Mouse (Mus musculus) left cerebral cortex, postnatal 10 days (tissue): Measurements from ENCODE around the gene Clps. TPM values are rescaled to one million over a fixed set of nuclear protein-coding genes. Genes with fewer than 3 reads are reported as not detected.
A peak's percentile ranks its signal among the peaks of the same experiment; 100 is the strongest.
"Not testable (repeated sequence)": the region's sequence is repeated elsewhere in the genome, so short reads cannot be mapped to it uniquely, and the experiment has no call there.

ENCODE experiments used
- DNase-seq, 2 experiments: peaks; one replicate each; pipeline ENCODE4 v3.0.0; 2021 to 2022; ENCODE audit warnings: low spot score in 2 of 2, mixed read lengths in 1 of 2; ENCODE audit errors: extremely low spot score in 1 of 2
- intact Hi-C: fragments of 180-260 bp; cut with DNase I; formaldehyde crosslinking; loops from one replicate; pipeline ENCODE4 v1.15.1; 2025
- total RNA-seq, 2 experiments: library from RNA; stranded (reverse); gene quantifications; 2 replicates each; pipeline ENCODE4 v1.2.3; 2021

Clps gene
- total RNA-seq, 2 experiments from 2014 or later: not detected

GRCm38 (mm10) chr17:28556635-28557396 lies 3.8 kb downstream of the Clps start:
- intact Hi-C loops: no loop called here
- DNase-seq: no peak

DNA sequence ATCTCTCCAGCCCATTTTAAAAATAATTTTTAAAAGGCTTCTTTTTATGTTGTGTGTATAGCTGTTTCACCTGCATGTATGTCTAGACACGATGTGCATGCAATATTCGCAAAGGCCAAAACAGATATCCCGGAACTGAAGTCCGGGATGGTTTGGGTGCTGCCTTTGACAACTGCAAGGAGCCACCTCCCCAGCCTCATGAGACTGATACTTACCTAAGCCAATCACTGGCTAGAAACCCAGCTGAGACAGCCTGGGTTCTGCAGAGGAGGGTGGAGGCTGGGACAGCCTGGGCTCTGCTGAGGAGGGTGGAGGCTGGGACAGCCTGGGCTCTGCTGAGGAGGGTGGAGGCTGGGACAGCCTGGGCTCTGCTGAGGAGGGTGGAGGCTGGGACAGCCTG lies 6.5 kb downstream of the Clps start:
- DNase-seq, intact Hi-C loops: not testable (repeated sequence)

- peak; percentile 24 to 78 for DNase-seq
- intact Hi-C loops: no loop called here
These were observed 7.3 kb downstream of the Clps start for GRCm38 (mm10) chr17:28553040-28553793.

DNA sequence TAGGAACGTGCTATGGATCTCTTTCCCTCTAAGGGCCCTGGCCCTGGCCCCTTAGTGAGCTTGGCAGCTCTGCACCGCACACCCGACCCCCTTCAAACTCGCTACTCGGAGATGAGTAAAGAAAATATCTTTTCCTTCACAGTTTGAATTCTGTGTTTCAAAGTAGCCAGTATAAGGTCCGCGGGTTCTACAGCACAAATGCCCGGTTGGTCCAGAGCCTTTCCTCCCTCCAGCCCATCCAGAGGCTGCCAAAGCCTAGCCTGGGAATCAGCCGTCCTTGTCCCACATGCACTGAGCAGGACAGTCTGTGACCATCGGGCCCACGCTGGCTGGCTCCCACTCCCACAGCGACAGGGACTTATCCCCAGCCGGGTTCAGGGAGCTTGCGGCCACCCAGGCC lies 11.5 kb downstream of the Clps start, which contains the start of gene Clpsl2:
Clpsl2 (plus strand) TSS at position 301 of the 400 bp plus-strand sequence.
- intact Hi-C loops: no loop called here
- no peak for DNase-seq

- intact Hi-C loops: no loop called here
- no peak for DNase-seq
These were observed 12.0 kb downstream of the Clps start for GRCm38 (mm10) chr17:28548550-28548949.

DNA sequence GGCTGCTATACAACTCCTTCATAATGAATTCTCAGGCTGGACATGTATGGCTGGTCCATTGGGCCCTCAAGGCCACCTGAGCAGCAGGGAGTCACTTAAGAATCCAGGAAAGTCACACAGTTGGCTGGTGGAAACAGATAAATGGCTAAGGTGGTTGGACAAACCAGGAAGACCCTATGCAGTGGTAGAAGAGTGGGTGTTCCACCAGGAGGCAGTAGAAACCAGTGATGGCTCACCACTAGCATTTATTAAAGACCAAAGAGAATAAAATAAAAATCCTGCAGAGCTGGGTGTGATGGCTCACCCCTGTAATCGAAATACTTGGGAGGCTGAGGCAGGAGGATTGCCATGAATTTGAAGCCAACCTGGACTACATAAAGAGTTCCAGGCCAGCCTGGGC lies 13.6 kb downstream of the Clps start:
- DNase-seq: no peak
- intact Hi-C loops: no loop called here

- DNase-seq: no peak
- intact Hi-C loops: no loop called here
These were observed 22.7 kb downstream of the Clps start for GRCm38 (mm10) chr17:28537881-28538280.

DNA sequence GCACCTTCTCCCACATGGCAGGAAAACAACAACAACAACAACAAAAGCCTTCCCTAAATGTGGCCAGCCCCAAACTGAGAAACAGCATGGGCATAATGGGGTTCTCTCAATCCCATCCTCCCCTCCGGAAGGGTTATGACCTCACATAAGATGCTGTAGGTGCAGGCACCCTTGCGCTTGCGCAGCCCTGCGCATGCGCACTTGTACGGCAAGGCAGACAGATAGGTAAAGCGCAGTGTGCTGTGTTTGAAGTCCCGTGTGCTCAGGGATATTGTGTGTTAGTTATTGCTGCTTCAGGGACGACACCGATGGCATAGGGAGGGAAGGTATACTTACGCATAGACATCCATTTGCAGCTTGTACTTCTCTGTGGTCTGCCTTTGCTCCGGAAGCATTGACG lies 27.2 kb downstream of the Clps start:
- intact Hi-C loops: no loop called here
- no peak for DNase-seq

- intact Hi-C loops: no loop called here
- DNase-seq: no peak
These were observed 28.0 kb downstream of the Clps start for GRCm38 (mm10) chr17:28532557-28532956.

DNA sequence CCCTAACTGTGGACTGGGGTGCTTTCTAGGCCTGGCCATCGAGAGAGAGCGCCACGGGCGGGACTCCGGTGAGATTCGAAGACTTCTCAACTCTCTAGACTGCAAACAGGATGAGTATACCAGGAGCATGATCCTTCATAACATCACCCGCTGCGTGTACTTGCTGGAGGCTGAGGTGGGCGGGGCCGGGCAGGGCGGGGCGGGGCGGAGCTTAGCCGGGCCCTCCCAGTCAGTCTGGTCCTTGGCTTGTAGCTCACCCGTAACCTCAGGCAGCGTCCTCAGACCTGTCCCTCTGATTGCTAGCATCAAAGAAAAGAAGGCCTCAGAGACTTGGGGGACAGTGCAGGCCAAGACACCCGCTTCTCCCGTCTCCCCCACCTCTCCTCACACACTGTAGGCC lies 28.6 kb downstream of the Clps start:
- no peak for DNase-seq
- intact Hi-C loops: no loop called here

GRCm38 (mm10) chr17:28530506-28530905 lies 30.1 kb downstream of the Clps start, which contains the start of gene Armc12:
TSS of gene Armc12 (plus strand) at chr17:28530806.
- intact Hi-C loops: no loop called here
- no peak for DNase-seq

DNA sequence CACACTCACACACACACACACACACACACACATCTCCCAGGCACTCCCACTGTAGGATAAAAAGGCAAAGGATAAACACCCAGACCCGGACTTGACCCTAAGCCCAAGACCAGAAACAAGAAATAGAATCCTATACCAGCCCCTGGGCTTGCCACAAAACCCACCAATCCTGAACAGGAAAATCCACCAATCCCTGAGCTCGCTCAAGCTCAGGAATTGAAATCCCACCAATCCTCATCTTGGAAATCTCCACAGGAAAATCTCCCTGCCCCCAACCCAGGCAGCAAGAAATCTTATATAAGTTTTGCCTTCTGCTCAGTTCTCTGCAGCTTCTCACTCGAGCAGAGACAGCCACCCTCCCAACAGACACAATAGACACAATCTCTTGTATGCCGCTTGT lies 31.4 kb downstream of the Clps start:
- intact Hi-C loops: loop anchor here (2.0 to 10.0 kb wide), 3 partner anchors 122 to 304 kb away; no protein-coding TSS in a partner anchor
- DNase-seq: no peak

GRCm38 (mm10) chr17:28528043-28528351 lies 32.6 kb downstream of the Clps start:
- intact Hi-C loops: loop anchor here (2.0 to 10.0 kb wide), 3 partner anchors 121 to 303 kb away; no protein-coding TSS in a partner anchor
- DNase-seq: peak; percentile 83

DNA sequence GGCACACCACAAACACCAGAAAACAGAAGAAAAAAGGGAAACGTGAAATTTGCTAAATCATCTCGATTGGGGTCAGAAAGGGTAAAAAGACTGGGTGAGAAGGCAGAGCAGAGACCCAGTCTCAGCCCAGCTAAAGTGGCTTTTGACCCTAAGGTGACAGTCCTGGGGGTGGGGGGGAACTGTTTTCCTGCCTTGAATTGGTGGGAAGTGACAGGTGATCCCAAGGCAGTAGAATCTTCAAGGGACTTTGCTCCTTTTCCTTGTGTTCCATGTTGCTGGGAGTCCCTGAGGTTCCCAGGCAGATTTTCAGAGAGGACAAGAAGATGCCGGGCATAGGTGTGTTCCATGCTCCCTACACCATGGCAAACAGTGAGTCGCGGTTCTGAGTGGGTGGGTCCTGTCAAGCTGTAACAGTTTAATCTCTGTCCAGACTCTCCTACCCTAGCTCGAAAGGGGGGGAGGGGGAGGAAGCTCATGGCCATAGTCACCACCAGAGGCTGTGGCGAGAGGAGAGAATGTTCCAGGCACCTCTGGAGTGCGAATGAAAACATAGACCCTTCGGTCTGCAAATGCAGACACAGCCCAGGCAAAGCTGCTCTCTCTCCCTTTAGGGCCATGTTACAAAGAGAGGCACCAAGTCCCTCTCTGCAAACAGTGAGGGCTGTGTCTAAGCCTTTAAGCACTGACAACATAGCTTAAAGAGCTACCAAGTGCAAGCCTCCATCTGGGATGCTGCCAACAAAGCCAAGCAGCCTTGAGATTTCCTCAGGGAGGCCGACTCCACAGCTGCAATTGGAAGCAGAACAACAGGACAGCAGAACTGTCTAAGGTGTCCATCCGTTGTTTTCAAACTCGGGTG lies 33.2 kb downstream of the Clps start:
- intact Hi-C loops: loop anchor here (2.0 to 10.0 kb wide), 3 partner anchors 121 to 303 kb away; no protein-coding TSS in a partner anchor
- DNase-seq: peak in 1 of 2 experiments; percentile 64

DNA sequence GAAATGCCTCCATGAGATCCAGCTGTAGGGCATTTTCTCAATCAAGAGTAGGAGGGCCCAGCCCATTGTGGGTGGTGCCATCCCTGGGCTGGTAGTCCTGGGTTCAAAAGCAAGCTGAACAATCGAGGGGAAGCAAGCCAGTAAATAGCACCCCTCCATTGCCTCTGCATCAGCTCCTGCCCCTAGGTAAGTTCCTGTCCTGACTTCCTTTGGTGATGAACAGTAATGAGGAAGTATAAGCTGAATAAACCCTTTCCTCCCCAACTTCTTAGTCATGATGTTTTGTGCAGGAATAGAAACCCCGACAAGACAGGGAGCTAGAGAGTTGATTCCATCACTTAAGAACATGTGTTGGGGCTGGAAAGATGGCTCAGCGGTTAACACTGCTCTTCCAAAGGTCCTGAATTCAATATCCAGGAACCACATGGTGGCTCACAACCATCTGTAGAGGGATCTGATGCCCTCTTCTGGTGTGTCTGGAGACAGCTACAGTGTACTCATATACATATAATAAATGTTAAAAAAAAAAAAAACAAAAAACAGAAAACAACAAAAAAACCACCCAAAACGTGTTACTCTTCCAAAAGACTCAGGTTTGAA lies 35.6 kb downstream of the Clps start:
- DNase-seq: no peak
- intact Hi-C loops: loop anchor here (5.0 to 10.0 kb wide), 2 partner anchors 138 to 300 kb away; no protein-coding TSS in a partner anchor

DNA sequence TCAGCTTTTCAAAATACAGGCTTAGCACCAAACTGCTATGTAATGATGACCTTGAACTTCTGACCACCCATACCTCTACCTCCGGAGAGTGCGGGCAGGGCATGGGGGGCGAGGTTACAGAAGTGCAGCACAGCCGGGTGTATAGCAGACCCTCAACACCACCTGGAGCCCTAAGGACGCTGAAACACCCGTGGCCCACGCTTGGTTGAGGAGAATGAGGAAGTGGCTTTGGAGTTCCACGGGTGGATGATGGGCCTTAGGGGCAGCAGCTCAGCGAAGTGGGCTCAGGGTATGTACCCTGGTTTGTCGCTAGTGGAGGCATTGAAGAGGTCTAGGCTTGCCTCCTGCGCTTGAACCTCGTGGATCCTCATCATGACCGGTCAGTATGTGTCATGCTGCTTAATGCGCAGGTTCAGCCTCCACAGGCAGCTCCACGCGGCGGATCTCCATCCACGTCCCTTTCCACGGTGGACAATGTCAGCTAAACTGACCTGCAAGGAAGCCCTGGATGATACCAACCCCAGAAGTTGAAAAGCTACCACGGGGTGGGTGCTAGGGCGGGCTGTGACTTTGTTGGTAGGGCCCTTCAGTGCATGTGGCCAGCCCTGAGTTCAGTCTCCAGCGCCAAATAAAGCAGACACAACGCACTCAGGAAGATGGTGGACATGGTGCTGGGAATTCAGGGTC lies 36.4 kb downstream of the Clps start:
- DNase-seq: no peak
- intact Hi-C loops: loop anchor here (10.0 kb wide), 1 partner anchor 299 kb away; no protein-coding TSS in a partner anchor

- intact Hi-C loops: loop anchor here (2.0 to 10.0 kb wide), 2 partner anchors 39 to 299 kb away; no protein-coding TSS in a partner anchor
- no peak for DNase-seq
These were observed 37.1 kb downstream of the Clps start for GRCm38 (mm10) chr17:28523355-28524008.
